Mouse (Mus musculus) thymus, adult 2 months (tissue): ENCODE measurements around the gene Chrm1.

Experiments used
- CTCF ChIP-seq: fragments of 200-500 bp; IDR thresholded peaks from 2 replicates; pipeline ENCODE4 v1.5.1; 2012; ENCODE audit warnings: mild to moderate bottlenecking, control low read depth, low read length, moderate library complexity, borderline replicate concordance; ENCODE audit not compliant: control insufficient read depth, poor library complexity, insufficient read depth; ENCODE audit errors: extremely low read depth
- POLR2A ChIP-seq: fragments of 200-500 bp; IDR thresholded peaks from 2 replicates; pipeline ENCODE4 v1.6.1; 2012; ENCODE audit warnings: mild to moderate bottlenecking, low read length, control low read depth, moderate library complexity; ENCODE audit not compliant: control insufficient read depth, poor library complexity, insufficient read depth; ENCODE audit errors: extremely low read depth

DNA sequence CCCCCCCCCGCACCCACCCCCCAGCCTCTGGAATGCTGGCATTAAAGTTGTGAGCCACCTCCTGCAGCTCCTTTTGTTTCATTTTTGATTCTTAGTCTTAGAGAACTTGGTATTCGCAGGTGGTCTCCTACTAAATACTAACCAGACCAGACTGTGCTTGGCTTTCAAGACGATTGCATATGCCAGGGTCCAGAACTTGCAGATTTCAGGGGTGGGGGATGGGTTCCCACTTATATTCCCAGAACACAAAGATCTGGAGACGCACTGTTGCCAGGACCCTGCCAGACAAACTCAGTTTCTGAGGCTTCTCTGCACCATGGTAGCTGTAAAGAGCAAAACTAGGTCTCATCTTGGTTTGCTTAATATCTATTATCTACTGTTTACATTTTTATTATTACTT lies 40.0 kb downstream of the Chrm1 start:
- no peak for TF ChIP-seq CTCF
- no peak for TF ChIP-seq POLR2A
